Mouse (Mus musculus) c-Kit-negative CD71-positive TER-119-positive erythroid progenitor cells, embryonic 14.5 days (primary cell): ENCODE results near the gene Gna12.

Experiments used
- DNase-seq: peaks from one replicate; pipeline ENCODE4 v3.0.0-alpha.2; 2013; ENCODE audit warnings: low read depth, low spot score

Gna12 gene

GRCm38 (mm10) chr5:140710315-140710714 is 119.9 kb downstream of the Gna12 start:
- no peak for DNase-seq
